Mouse (Mus musculus): ENCODE results near the gene Tas2r137.

Gene Tas2r137

DNA sequence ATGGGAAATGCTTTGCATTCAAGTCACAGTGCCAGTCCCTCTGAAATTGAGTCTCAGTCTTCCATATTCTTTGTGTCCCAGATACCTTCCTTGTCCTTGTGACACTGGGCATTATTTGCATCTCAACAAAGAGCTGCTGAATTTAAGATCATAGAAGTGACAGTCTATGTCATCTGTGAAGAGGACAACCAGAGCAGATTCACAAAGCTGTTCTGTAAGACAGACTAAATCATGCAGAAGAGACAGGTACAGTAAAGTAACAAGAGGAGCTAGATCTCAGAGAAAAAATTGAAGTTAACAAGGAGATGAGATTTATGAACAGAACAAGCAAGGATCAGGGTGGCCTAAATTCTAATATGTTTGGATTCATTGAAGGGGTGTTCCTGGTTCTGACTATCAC, at the start of gene Tas2r137:
Gene Tas2r137 (plus strand): TSS at position 301 of the 400 bp plus-strand sequence.
- no peak for DNase-seq

DNA sequence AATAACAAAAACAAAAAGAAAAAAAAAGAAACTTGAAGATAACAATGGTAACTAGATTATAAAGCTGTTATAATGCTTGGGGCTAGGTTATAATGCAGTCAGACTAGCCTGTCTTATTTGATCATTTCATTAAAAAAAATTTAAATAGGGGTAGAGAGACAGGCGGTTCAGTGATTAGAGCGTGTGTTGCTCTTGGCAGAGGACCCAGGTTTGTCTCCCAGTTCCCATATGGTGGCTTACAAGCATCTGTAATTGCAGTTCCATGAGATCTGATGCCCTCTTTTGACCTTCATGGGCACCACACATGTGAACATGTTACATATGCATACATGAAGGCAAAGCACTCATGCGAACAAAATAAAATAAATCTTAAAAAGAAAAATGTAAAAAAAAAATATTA, 49.8 kb upstream of the Tas2r137 start:
- no peak for DNase-seq

DNA sequence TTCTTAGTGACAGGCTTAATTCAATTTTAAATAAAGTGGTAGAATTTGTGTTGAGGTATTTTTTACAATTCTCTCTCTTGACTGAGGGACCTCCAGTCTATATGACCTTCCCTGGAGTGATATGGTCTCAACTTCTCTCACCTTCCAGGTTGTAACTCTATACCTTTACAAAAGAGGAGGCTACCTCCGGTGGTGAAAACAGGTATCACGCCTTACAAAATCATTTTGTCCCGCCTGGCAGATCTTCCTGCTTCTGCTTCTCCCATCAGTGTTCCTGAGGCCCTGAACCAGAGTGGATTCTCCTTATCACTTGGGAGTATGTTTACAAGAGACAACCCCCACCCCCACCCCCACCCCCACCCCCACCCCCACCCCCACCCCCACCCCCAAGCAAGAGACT, 49.3 kb upstream of the Tas2r137 start:
- DNase-seq = peak; percentile 20

DNA sequence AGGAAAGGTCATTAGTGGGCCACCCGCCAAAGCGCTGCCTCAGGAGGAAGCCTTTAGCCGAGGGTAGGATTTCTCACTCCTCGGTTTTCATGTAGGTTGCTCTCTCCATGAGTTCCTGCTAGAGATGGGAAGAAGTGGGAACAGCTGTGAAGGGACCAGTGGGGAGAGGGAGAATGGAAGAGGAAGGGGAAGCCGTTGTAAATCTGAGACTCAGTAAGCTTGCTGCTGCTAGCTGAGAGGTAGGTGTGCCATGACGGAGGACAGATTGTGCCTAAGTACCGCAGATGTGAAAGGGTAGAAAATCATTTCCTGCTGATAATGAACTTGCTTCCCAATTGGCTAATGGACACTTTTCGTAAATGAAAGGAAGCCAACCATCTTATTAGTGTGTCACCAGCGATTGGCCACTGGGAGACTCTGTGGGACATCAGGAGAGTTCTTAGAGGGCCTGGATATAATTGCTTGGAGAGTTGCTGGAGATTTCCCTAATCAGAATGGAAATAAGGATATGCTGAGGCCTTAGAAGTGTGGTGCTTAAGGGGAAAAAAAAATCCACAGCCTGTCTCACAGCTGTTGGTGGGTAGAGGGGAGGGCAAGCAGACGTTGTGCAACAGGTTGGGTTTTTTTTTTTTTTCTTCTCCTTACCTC, 47.6 kb upstream of the Tas2r137 start:
- DNase-seq = no peak

DNA sequence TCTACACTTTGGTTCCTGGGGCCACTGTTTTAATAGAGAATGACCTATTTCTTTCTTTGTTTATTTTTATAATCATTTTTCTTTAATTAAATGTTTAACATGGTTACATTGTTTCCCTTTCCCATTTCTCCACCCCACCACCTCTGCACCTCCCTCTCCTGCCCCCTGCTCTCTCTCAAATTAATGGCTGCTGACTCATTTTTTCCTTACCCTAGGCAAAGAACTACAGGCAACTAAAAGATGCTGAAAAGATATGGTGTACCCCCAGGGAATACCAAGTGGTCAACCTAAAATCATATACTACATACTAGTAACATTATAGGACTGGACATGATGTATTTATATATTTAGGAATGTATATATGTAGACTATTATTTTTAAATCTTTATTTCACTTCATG, 42.4 kb upstream of the Tas2r137 start:
- DNase-seq = no peak

DNA sequence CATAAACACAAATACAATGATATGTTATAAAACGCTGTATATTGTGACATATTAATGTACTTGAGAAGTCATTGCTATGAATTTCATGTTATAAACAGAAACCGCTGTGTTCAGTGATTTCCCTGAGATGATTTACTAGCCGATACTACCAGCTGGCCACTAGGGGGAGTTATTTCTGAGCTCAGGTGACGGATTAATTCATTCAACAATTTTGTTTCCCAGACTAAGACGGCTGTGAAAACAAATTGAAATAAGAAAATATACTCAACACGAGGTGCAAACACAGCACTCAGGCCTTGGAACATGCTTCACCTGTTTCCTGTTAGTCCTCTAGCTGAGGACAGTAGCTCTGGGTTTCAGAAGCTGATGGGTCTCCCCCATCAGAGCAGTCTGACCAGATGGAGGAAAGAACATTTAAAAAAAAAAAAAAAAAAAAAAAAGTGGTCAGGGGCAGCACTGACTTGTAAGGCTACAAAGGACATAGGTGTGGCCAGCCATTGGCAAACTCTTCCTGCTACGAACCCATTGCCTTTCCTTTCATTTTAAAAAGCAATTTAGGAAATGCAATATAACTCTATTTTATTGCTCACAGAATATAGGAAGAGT, 36.5 kb upstream of the Tas2r137 start:
- no peak for DNase-seq

DNA sequence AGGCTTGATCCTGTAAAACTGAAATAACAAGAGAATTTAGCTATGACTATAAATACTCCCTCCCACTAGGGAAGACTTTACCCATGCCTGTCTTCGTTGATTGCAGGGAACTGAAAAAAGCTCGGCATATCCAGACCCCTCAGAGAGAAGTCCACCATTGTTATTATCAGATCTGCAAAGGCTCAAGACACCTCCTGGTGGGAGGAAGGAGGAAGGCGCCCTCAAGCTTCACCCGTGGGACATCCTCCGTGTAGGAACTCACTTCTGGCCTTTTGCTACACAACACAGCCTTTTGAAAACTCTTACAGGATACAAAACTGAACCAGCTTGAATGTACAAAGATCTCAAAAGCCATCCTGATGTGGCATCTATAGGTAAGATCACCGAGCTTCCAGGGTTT, 25.3 kb upstream of the Tas2r137 start:
- peak; percentile 8 for DNase-seq

DNA sequence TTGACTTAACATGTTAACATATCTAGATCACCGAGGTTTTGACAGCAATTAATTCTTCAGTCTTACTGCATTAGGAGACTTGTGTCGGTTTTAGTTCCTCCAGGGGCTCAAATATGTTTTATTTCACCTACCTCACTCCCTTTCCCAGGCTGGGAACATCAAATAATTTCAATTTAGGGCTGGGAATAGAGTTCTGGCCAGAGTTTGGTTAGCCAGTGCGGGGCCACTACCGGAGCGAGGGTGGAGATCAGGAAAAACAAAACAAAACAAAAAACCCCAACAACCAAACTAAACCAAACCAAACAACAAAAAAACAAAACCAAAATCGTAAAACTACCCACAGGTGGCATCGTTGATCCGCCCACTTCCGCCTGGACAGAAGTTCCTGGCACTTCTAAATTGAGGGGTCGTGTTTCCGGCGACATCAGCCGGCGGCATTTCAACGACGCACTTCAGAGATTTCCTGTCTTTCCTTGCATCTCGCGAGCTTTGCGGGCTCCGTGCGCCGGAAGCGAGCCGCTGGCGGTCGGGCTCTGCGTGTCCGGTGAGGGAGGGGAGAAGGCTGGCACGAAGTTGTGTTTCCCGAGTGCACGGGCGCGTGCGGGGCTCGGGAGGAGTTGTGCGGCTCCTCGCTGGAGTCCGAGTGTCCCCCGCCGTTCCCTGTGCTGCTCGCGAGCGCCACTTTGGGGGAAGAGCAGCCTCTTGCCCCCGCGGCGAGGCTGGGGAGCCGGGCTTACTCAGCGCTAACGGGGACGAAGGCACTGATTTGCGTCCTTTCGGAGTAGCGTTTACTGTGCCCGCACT, 19.9 kb upstream of the Tas2r137 start, which contains the start of gene Ssbp1:
Gene Ssbp1 (plus strand): TSS at position 437 of the 804 bp plus-strand sequence.
- DNase-seq = peak; percentile 93

DNA sequence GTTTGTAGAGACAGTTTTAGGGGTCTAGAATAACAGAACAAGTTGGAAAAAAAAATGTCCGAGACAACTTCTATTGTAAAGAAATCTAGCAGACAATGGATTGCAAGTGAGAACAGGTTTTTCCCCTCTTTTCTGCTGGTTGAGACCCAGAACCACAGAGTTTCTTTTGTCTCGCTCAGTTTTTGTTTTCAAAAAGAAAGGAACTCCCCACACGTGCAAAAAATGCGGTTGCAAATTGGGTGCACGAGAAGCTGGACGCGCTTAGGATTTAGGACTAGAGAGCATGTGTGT, 19.4 kb upstream of the Tas2r137 start:
- DNase-seq = no peak

DNA sequence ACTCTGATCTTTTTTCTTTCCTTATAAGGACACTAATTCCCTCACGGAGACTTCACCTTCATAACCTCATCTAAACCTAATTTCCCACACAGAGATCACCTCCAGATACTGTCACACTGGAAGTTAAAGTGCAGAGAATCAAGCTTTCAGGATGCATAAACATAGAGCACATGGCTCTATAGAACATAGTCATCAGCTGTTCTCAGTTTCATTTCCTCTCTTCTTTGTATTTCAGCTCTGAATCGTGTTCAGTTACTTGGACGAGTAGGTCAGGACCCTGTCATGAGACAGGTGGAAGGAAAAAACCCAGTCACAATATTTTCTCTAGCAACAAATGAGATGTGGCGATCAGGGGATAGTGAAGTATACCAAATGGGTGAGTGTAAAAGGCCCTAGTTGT, 14.9 kb upstream of the Tas2r137 start:
- DNase-seq = no peak

DNA sequence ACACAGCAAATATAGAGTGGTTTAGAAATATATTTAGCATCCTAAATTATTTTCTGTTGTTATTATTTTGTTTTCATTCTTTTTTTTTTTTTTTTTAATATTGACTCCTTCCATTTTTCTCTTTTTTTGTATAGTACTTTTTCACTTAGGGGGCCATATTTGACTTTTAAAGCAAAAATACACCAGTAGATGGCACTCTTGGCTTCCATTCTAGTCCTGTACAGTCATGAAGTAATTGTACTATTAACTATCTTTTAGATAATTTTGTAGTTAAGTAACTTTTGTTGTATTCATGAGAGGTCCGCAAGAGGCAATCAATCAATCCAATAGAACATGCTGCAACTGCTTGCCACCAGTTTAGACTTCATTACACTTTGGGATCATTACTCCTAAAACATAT, 11.3 kb upstream of the Tas2r137 start:
- no peak for DNase-seq

DNA sequence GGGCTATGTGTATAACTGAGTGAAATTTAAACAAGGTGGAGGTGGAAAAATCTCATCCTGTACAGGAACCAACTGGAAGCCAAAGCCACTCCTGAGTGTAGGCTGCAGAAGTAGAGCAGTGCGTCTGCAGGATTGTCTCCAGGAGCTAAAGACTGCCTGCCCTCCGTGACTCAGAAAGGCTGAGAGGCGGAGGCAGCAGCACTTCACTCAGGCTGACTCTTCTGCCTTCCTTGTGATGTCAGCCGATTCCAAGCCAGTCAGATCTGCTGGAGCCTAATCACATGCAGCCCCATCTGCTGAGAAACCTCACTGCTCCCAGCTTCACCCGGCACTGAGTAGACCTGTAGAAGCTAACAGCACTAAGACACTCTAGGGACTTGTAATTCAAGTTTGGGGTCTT, 8.7 kb upstream of the Tas2r137 start:
- no peak for DNase-seq

DNA sequence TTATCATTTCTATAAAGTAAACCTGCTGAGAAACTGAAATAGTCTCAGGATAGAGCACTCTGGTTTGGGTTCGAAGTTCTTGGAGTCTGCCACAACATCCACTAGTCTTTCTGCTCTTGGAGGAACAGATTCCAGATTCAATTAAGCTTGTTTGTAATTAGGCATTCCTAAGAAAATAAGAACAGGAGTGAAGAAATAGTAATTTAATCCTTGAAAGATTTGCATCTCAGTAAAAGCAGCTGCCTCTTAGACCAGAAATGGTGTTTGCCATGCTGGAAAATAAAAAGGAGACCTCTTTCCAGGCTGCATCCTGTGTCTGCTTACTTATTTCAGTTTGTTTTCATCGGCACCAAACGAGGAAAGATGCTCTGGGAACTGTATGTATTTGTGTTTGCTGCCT, 2.2 kb downstream of the Tas2r137 start, which contains the start of gene Tas2r108:
Gene Tas2r108 (plus strand): TSS at position 301 of the 400 bp plus-strand sequence.
- no peak for DNase-seq

DNA sequence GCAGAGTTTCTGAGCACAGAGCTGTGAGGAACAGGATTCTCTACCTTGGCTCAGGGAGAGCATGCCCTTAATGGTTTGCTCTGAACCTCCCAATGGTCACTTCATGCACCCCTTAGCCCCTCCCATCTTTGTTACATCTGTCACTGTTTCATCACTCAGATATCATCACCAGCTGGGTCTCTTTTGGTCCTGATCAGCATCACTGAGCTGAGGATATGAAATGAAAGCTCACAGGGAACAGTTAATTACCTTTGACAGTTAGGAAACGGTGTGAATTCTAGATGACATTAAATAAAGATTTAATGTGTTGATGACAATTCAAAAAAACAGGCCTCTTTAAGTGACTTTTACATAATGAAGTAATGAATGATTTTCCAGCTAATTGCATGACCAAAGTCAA, 28.4 kb downstream of the Tas2r137 start, which contains the start of gene Prss37:
Gene Prss37 (minus strand): TSS at position 101 of the 400 bp plus-strand sequence.
- DNase-seq = no peak

All from thymus, postnatal 25 days (tissue).